Mouse (Mus musculus): Measurements from ENCODE around the gene Kcnab3.
"Not testable (repeated sequence)": the region's sequence is repeated elsewhere in the genome, so short reads cannot be mapped to it uniquely, and the experiment has no call there.

Gene Kcnab3

GRCm38 (mm10) chr11:69325628-69326407 is at the start of gene Kcnab3:
Kcnab3 (plus strand) TSS chr11:69326258.
- peak; percentile 94 for DNase-seq (ENCODE audit: low read depth, low spot score)

DNA sequence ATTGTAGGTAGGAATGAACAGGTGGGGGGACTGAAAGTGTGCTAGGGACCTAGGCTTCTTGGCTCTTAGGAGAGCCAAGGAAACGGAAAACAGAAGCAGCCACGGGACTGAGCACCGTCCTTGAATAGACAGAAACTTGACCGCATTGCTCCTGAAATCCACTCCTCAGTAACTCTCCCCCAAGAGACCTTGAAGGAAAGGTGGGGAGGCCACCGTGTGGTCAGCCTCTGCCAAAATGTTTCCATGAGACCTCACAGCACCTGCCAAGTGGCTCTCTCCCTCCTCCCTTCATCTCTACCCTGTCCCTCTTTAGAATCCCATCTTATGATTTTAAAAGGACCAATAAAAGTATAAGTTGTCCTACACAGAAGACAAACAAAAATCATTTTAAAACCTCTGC is 48.8 kb upstream of the Kcnab3 start:
- DNase-seq (ENCODE audit: low read depth, low spot score): no peak

DNA sequence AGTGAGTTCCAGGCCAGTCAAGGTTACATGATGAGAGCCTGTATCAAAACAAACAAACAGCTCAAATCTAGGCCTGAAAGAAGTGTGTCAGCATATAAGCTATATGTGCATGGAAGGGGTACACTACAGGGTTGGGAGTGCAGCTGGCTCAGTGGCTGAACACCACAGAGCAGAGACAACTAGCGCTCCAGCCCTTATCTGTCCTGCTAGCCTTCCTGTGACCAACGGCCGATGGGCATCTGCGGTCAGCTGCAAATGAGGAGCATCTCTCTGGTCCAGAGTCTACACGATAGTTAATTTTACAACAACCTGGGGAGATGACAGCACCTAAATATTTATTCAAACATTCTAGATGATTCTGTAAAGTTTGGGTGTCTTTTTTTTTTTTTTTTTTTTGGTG is 34.9 kb upstream of the Kcnab3 start:
- DNase-seq (ENCODE audit: low read depth, low spot score): no peak

GRCm38 (mm10) chr11:69295286-69295685 is 30.8 kb upstream of the Kcnab3 start:
- no peak for DNase-seq (ENCODE audit: low read depth, low spot score)

GRCm38 (mm10) chr11:69297799-69298198 is 28.3 kb upstream of the Kcnab3 start:
- DNase-seq (ENCODE audit: low read depth, low spot score): no peak

DNA sequence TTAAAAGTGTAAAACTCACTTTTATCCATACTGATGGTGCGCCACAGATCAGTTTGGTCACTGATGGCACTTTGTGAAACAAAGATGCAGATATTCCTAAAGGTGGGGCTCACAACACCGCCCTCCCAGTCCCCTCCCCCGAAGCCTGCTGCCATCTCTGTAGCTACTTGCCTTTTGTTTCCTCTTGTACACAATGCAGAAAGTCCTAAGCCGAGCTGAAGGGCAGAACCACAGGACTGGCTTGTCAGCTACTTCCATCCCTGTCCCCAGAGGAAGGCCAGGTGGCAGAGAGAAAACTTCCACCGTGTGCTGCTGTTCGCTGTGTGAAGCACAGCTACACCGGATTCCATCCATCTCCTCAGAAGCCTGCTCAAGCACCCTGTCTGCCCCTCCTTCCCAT is 27.8 kb upstream of the Kcnab3 start:
- DNase-seq (ENCODE audit: low read depth, low spot score): peak; percentile 54

GRCm38 (mm10) chr11:69302817-69303216 is 23.2 kb upstream of the Kcnab3 start:
- no peak for DNase-seq (ENCODE audit: low read depth, low spot score)

DNA sequence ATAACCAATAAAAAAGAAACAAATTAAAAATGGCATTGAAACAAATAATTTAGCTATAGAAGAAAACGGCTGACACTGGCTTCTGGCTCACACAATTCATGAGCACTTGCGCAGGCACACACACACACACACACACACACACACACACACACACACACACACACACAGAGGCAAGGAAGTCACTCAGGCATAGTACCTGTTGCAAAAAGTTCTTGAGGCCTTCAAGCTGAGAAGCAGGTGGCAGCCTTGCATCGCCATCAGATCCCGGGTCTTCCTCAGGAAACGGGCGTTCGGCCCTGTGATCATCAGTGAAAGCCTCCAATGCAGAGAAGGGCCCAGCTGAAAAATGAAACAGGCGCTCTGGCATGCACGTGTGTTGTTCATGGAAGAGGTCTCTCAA is 20.8 kb upstream of the Kcnab3 start:
- no peak for DNase-seq (ENCODE audit: low read depth, low spot score)

- no peak for DNase-seq (ENCODE audit: low read depth, low spot score)
These were observed 20.0 kb upstream of the Kcnab3 start for GRCm38 (mm10) chr11:69306039-69306438.

GRCm38 (mm10) chr11:69311266-69311665 is 14.8 kb upstream of the Kcnab3 start:
- no peak for DNase-seq (ENCODE audit: low read depth, low spot score)

GRCm38 (mm10) chr11:69316361-69316760 is 9.7 kb upstream of the Kcnab3 start:
- no peak for DNase-seq (ENCODE audit: low read depth, low spot score)

DNA sequence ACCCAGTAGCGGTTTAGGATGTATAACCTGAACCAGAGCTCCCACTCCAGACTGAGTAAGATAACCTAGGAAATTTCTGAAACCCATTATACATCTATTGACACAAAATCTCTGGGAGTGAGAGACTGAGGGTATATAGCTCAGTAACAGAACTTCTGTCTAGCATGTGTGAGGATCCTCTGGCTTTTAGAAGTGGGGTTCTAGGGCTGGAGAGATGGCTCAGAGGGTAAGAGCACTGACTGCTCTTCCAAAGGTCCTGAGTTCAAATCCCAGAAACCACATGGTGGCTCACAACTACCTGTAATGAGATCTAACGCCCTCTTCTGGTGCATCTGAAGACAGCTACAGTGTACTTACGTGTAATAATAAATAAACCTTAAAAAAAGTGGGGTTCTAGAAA is 8.1 kb upstream of the Kcnab3 start:
- not testable (repeated sequence) for DNase-seq (ENCODE audit: low read depth, low spot score)

- no peak for DNase-seq (ENCODE audit: low read depth, low spot score)
These were observed 4.5 kb upstream of the Kcnab3 start for GRCm38 (mm10) chr11:69321580-69321979.

DNA sequence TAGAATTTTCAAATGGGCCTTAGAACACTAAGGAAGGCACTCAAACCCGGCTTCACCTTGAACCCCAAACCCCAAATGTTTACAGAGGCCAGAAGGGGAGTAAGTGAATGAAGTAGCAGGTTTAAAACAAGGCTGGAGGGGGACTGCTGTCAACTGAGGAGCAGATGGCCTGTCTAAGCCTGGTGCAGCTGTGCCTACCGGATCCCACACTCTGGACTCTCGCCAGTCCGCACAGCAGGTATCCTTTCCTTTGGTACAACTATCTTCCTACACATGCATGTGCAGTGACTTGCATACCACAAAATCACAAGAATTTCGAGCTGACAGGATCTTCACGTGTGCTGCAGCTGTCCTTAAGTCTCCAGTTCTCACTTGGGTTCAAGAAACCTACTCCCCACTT is 4.0 kb upstream of the Kcnab3 start:
- DNase-seq (ENCODE audit: low read depth, low spot score): no peak

DNA sequence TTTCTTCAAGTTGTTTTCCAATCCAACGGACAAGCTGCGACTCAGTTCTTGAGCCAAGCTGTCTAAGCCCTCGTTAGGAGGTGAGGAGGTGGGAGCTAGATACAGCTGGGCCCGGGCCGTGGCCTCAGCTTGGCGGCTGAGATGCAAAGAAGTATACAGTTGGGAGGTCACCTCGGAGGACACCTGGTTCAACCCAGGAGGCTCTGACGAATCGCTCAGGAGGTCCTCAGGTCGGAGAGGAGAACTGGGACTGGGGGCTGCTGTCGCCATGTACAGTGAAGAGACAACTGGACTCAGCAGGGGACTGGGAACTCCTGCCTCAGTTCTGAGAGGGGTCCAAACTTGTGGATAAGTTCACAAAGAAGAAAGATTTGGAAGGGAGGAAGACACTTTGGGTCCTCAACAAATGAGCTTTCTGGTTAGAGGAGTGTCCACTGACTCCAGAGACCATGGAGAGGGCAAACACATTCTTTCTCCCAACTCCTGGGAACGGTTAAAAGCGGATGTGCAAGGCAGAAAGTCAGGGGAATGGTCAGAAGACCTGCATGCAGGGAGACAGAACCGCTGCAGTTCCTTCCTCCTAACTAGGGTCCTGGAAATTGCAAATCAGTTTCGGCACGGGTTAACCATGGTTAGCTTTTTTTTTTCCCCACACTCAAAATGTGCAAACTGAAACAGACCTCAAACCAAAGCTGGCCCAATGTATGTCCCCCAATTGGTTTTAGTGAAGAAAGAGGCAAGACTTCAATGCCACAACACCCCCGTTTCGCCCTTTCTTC is 3.2 kb upstream of the Kcnab3 start:
- no peak for DNase-seq (ENCODE audit: low read depth, low spot score)

GRCm38 (mm10) chr11:69323667-69324111 is 2.4 kb upstream of the Kcnab3 start, which contains the start of the genes Cntrob and Trappc1:
Cntrob (minus strand) TSS chr11:69323775.
Trappc1 (plus strand) TSS chr11:69323980.
- DNase-seq (ENCODE audit: low read depth, low spot score): peak; percentile 100

GRCm38 (mm10) chr11:69324749-69325148 is 1.3 kb upstream of the Kcnab3 start:
- no peak for DNase-seq (ENCODE audit: low read depth, low spot score)

GRCm38 (mm10) chr11:69326408-69327156 is 524 bp downstream of the Kcnab3 start:
- peak; percentile 39 for DNase-seq (ENCODE audit: low read depth, low spot score)

- no peak for DNase-seq (ENCODE audit: low read depth, low spot score)
These were observed 1.0 kb downstream of the Kcnab3 start for GRCm38 (mm10) chr11:69327157-69327442.

DNA sequence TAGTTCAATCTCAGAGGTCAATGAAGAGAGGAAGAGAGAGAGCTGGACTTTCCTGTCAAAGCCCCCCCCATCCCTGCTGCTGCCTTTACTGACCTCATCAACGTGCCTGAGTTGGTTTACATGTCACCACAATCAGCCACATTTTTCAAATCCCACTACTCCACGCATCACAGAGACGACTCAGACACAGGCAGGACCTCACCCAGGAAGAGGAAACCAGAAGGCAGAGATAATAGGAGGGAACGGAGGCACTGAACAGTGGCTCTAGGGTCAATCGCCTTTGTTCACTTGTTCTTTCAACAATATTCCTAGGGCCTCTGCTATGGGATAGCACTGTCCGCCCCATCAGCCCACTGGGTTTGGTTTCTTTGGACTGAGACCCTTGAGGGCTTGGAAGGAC is 1.6 kb downstream of the Kcnab3 start:
- DNase-seq (ENCODE audit: low read depth, low spot score): no peak

DNA sequence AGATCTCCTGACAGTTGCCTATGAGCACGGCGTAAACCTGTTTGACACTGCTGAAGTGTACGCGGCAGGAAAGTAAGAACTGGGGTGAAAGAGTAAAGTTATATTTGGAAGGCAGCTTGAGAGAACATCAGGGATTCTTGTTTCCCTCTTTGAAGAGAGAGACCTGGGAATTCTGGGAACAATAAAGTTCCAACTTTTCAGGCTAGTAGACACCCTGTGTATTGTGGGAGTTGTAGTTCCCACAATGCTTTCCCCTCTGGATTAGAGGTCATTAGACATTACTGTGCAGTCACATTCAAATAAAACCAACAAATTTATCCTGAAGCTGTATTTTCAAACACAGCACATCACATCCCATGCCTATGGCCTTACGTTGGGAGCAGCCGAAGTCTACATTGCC is 2.5 kb downstream of the Kcnab3 start:
- no peak for DNase-seq (ENCODE audit: low read depth, low spot score)

- peak; percentile 85 for DNase-seq (ENCODE audit: low read depth, low spot score)
These were observed 5.1 kb downstream of the Kcnab3 start for GRCm38 (mm10) chr11:69331152-69331551.
